Mouse (Mus musculus) testis, adult 2 months (tissue): ENCODE measurements at regions not wholly inside any gene's neighbourhood (a gene's known extent, or its start where the extent isn't known, plus 50 kb on each side); places are given as distances from the start of the nearest gene placed in this dataset.

Source experiments
- H3K27ac ChIP-seq: fragments of 200-500 bp; 2 replicates; pipeline ENCODE4 v1.5.1; 2012; ENCODE audit warnings: low read depth, low read length; ENCODE audit not compliant: control insufficient read depth, insufficient read depth
- H3K27me3 ChIP-seq: fragments of 200-500 bp; 2 replicates; pipeline ENCODE4 v1.6.1; 2012; ENCODE audit warnings: mild to moderate bottlenecking, low read length, moderate library complexity; ENCODE audit not compliant: control insufficient read depth, insufficient read depth
- H3K36me3 ChIP-seq: fragments of 200-500 bp; 2 replicates; pipeline ENCODE4 v1.6.1; 2012; ENCODE audit warnings: mild to moderate bottlenecking, low read length; ENCODE audit not compliant: control insufficient read depth, insufficient read depth
- H3K4me1 ChIP-seq: fragments of 200-500 bp; 2 replicates; pipeline ENCODE4 v1.6.1; 2012; ENCODE audit warnings: low read length; ENCODE audit not compliant: control insufficient read depth, insufficient read depth
- H3K4me3 ChIP-seq: fragments of 200-500 bp; 2 replicates; pipeline ENCODE4 v1.5.1; 2012; ENCODE audit warnings: low read depth, mild to moderate bottlenecking, low read length, moderate library complexity, mixed read lengths; ENCODE audit not compliant: control insufficient read depth
- CTCF ChIP-seq: fragments of 200-500 bp; IDR thresholded peaks from 2 replicates; pipeline ENCODE4 v1.5.1; 2012; ENCODE audit warnings: low read depth, mild to moderate bottlenecking, inconsistent platforms, low read length, moderate library complexity; ENCODE audit not compliant: control insufficient read depth, insufficient read depth, insufficient replicate concordance
- POLR2A ChIP-seq: fragments of 200-500 bp; IDR thresholded peaks from 2 replicates; pipeline ENCODE4 v1.6.1; 2012; ENCODE audit warnings: low read depth, mild to moderate bottlenecking, inconsistent platforms, low read length, moderate library complexity; ENCODE audit not compliant: control insufficient read depth

DNA sequence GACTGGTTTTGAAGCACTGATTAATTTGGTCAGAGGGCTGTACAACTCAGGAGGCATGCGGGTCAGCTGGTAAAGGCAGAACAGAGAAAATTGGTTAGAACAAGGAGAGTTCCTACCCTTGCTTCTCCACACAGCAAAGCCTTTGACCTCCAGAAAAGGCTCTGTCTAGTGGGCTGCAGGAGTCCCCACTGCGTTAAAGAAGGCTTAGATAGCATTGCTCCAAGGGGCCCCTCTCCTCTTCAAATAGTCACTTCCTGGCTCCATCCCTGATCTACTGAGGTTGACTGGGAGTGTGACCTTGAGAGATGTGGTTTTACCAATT, 118.6 kb downstream of the Sem1 start:
- no peak for TF ChIP-seq CTCF
- no peaks in the 10 kb centered on the region for H3K36me3 ChIP-seq
- H3K4me1 ChIP-seq = no peaks in the 10 kb centered on the region
- no peak overlapping the region for H3K4me3 ChIP-seq
- no peaks in the 10 kb centered on the region for H3K27me3 ChIP-seq
- no peak overlapping the region for H3K27ac ChIP-seq

DNA sequence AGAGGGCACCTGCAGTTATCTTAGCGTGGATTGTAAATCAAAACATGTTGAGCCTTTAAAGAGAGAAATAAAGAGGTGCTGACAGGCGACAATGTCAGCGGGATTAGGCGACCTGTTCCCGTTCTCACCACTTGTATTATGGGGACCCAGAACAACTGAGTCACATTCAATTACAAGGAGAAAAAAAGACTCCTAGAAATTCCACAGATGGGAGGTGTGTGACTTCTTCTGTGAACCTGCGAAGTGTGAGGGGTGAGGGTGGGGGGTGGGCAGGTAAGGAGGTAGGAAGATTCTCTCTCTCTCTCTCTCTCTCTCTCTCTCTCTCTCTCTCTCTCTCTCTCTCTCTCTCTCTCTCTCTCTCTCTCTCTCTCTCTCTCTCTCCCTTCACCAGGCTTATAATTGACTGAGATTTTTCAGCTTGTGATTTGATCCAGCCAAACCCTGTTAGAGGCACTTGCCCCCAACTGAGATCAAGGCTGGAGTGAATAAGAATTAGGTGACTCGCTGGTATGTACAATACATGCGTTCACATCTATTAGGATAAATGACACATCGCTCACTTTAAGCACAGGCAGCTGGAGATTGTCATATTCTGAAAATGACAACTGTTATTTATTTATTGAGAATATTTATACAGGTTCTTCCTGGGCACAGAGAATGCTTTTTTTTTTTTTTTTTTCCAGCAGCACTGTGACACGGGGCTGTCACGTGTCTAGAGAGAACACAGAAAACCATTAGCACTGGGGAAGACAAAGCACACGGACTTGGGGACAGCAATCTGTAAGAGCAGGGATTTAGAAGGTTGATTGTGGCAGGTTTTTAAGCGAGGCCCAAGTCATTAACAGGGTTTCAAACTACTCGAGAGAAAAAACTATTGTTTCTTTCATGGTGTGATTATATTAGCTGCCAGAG, 119.2 kb downstream of the Sem1 start:
- TF ChIP-seq CTCF = no peak
- TF ChIP-seq POLR2A = no peak
- Histone ChIP-seq H3K4me1 (no peaks in the 10 kb centered on the region), H3K4me3 (no peak overlapping the region), H3K27me3 (no peaks in the 10 kb centered on the region), H3K36me3 (no peaks in the 10 kb centered on the region), H3K27ac (no peak overlapping the region)

DNA sequence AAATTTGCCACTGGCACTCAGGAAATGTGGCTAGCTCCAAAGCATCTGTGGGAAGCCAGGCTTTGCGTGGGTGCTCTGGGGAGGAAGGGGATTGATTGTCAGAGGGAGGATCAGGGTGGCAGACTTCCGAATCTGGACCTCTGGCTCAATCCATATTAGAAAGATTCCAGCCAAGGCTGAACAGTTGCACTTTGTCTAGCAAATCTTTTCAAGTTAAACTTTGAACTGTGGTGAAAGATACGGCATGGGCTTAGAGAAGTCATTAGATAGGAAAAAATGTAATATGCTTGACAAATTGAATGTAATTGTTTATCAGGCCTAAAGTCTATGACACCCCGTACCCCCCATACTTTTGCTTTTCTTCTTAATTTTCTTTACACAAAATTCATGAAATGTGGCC, 120.7 kb downstream of the Sem1 start:
- H3K4me1 ChIP-seq = no peaks in the 10 kb centered on the region
- no peaks in the 10 kb centered on the region for H3K36me3 ChIP-seq
- no peak for TF ChIP-seq POLR2A
- TF ChIP-seq CTCF = no peak
- H3K4me3 ChIP-seq = no peak overlapping the region
- no peaks in the 10 kb centered on the region for H3K27me3 ChIP-seq
- no peak overlapping the region for H3K27ac ChIP-seq

DNA sequence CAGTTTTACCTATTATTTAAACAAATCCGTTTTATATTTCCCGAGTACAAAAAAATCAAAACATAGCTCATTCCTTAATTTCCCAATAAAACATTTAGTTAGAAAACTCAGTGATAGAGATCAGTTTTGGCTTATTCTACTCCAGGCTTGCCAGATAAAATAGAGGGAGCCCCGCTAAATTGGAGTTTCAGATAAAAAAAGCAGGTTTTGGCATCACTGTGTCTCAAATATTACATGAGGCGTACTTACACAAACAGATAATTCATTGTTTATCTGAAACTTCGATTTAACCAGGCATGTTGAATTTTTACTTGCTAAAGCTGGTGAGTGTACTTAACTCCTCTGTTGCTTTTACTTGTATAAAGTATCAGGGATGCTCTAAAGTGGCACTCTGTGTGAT, 121.5 kb downstream of the Sem1 start:
- TF ChIP-seq POLR2A = no peak
- no peak for TF ChIP-seq CTCF
- Histone ChIP-seq H3K36me3 (no peaks in the 10 kb centered on the region), H3K4me1 (no peaks in the 10 kb centered on the region), H3K27me3 (no peaks in the 10 kb centered on the region), H3K27ac (no peak overlapping the region), H3K4me3 (no peak overlapping the region)

DNA sequence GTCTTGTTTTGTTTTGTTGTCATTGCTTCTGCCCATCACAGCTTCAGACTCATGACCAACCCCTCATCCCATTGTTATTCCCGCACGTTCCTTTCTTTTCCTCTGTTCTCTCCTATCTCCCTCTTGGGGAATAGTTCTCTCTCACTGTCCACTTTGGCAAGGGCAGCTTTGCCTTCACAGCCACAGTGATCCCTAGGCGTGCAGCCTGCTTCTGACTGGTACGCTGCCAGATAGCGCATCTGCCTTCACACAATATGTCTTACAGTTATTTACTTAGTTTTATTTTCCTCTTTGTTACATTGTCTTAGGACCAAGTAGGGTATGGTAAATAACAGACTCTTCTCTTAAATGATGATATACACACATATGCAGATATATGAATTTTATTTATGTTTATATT, 122.9 kb downstream of the Sem1 start:
- Histone ChIP-seq H3K36me3 (no peaks in the 10 kb centered on the region), H3K27ac (no peak overlapping the region), H3K4me1 (no peaks in the 10 kb centered on the region), H3K4me3 (no peak overlapping the region), H3K27me3 (no peaks in the 10 kb centered on the region)
- TF ChIP-seq POLR2A (no peak), CTCF (no peak)

DNA sequence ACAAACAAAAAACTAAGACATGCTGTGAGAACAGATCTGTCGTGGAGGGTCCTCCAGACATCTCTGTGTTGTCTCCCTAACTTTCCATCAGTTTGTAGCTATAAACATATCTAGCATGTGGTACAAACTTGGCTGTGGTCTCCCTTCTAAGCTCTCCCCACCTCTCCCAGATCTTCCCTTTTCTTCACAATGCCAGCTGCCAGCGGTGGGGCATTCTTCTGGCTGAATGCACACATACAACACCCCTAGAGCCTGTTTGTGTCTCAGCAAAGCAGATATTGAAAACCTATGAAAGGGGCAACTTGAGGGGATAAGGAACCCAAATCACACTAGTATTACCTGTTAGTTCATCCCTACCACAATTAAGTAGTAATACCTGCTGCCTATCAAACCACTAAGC, 124.1 kb downstream of the Sem1 start:
- H3K4me3 ChIP-seq = no peak overlapping the region
- TF ChIP-seq CTCF (no peak), POLR2A (no peak)
- H3K36me3 ChIP-seq = no peaks in the 10 kb centered on the region
- H3K27ac ChIP-seq = no peak overlapping the region
- H3K4me1 ChIP-seq = no peaks in the 10 kb centered on the region
- H3K27me3 ChIP-seq = no peaks in the 10 kb centered on the region

DNA sequence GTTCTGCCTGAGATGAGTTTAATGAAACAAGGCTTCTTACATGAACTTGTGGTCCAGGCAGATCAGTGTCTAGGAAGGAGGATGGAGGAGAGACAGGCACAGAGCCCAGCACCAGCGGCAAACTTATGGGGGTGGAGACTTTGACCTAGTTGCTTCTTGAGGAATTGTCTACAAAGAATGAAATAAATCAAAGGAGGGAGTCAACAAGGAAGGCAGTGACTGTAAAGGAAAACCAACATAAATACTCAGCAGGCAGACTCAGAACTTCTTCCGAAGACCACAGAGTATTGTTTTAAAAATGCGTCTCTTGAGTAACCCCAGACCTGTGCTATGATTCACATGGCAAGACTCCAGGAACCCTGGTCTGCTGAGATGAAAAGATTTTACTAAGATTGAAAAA, 143.6 kb downstream of the Sem1 start:
- Histone ChIP-seq H3K27me3 (no peaks in the 10 kb centered on the region), H3K36me3 (no peaks in the 10 kb centered on the region), H3K27ac (no peak overlapping the region), H3K4me1 (no peaks in the 10 kb centered on the region), H3K4me3 (no peak overlapping the region)
- TF ChIP-seq CTCF (no peak), POLR2A (no peak)

DNA sequence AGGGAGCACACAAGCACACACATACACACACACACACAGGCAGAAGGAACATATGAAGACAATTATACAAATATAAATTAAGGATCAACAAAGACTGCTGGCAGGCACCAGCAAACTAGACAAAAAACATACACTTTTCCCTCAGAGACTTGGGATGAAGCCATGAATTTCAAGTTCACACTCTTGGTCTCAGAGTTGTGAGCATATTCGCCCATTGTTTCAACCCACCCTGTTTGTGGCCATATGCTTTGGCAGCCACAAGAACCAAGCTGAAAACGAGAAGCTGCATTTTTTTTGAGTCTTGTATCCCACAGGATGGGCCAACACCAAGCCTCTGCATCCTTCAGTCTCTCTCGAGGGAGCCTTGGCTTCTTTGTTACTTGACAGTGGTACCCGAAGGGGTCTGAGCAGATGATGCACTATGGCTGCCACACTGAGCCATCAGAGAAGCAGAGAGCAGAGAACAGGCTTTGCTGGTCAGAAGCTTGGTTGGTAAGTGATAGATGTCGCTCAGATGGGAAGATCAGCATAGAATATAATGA, 144.1 kb downstream of the Sem1 start:
- H3K36me3 ChIP-seq = no peaks in the 10 kb centered on the region
- TF ChIP-seq CTCF (no peak), POLR2A (no peak)
- no peak overlapping the region for H3K4me3 ChIP-seq
- no peaks in the 10 kb centered on the region for H3K4me1 ChIP-seq
- H3K27me3 ChIP-seq = no peaks in the 10 kb centered on the region
- no peak overlapping the region for H3K27ac ChIP-seq
